Mouse (Mus musculus) G1E (cell line): ENCODE measurements around the gene Acat2. TPM values are rescaled to one million over a fixed set of nuclear protein-coding genes. Genes with fewer than 3 reads are reported as not detected.
"Not testable (repeated sequence)": the region's sequence is repeated elsewhere in the genome, so short reads cannot be mapped to it uniquely, and the experiment has no call there.

Source experiments
- ATAC-seq: 2 replicates; pipeline ENCODE4 v1.8.0; 2016; ENCODE audit warnings: mild to moderate bottlenecking; ENCODE audit not compliant: insufficient number of reproducible peaks, poor library complexity, low FRiP score, severe bottlenecking; ENCODE audit errors: extremely low read depth
- DNase-seq: peaks from one replicate; pipeline ENCODE4 v3.0.0; 2012; ENCODE audit warnings: low spot score
- H3K27me3 ChIP-seq: 2 replicates; pipeline ENCODE4 v1.6.1; 2012; ENCODE audit warnings: mild to moderate bottlenecking, low read length, inconsistent platforms; ENCODE audit not compliant: insufficient read depth
- H3K36me3 ChIP-seq: replicated peaks from 2 replicates; pipeline ENCODE3; 2012; ENCODE audit warnings: mild to moderate bottlenecking, inconsistent platforms
- H3K4me1 ChIP-seq: 2 replicates; pipeline ENCODE4 v1.6.1; 2012; ENCODE audit warnings: low read depth, low read length, inconsistent platforms, mixed read lengths; ENCODE audit not compliant: insufficient read depth
- H3K4me3 ChIP-seq: 2 replicates; pipeline ENCODE4 v1.5.1; 2012; ENCODE audit warnings: low read depth, mild to moderate bottlenecking, inconsistent platforms, low read length, moderate library complexity, mixed read lengths
- H3K9me3 ChIP-seq: replicated peaks from 2 replicates; pipeline ENCODE4 v1.6.1; 2012; ENCODE audit warnings: inconsistent platforms
- CTCF ChIP-seq: IDR thresholded peaks from 2 replicates; pipeline ENCODE4 v1.5.1; 2012; ENCODE audit warnings: low read depth, low read length, inconsistent platforms, mixed read lengths
- GATA1 ChIP-seq: IDR thresholded peaks from 2 replicates; pipeline ENCODE4 v1.6.1; 2012; ENCODE audit warnings: borderline replicate concordance, low read length, inconsistent platforms, mixed read lengths
- GATA2 ChIP-seq: IDR thresholded peaks from 2 replicates; pipeline ENCODE4 v1.6.1; 2012; ENCODE audit warnings: low read depth, low read length, inconsistent platforms, borderline replicate concordance
- POLR2AphosphoS5 ChIP-seq: IDR thresholded peaks from 2 replicates; pipeline ENCODE4 v1.6.1; 2012; ENCODE audit warnings: low read depth, low read length, inconsistent platforms; ENCODE audit not compliant: insufficient replicate concordance
- TAL1 ChIP-seq: conservative IDR thresholded peaks from 2 replicates; pipeline ENCODE4 v1.6.1; 2012; ENCODE audit warnings: low read depth, low read length, inconsistent platforms, mixed read lengths
- polyA plus RNA-seq: library from polyadenylated mRNA; stranded (reverse); fragments of >175 nt; gene quantifications from 2 replicates; pipeline ENCODE4 v1.2.3, GENCODE M21; 2012
- total RNA-seq, 2 experiments: library from RNA; stranded (forward) in 1 of 2; stranded (reverse) in 1 of 2; fragments of 200-1000 nt in 1 of 2; fragments of >200 nt in 1 of 2; fragmentation: Nextera tagmentation in 1 of 2; gene quantifications; 2 replicates each; pipeline ENCODE4 v1.2.3; 2014 to 2017

The Acat2 gene
- total and polyA plus RNA-seq, 3 experiments: 14.4 to 98.6 (median 36.6) TPM

DNA sequence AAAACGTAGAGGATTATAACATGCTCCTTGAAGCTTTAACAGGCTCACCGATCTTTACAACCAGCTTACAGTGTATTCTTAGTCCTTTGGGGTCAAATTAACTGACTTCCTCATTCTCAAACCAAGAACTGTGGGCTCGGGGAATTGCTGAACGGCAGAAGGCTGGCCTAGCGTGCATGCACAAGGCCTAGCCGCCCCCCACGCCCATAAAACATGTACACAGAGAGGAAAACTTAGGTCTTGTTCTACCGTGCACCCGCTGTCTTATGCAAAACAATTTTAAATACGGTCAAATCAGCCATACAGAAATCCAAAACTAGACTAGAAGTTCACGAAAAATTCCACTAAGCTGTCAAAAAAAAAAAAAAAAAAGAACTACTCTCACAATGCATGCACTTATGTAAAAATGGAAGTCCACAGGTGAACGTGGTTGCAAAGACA is 30.7 kb upstream of the Acat2 start:
- no peak for TF ChIP-seq GATA2
- TF ChIP-seq CTCF: no peak
- no peaks in the 10 kb centered on the region for H3K9me3 ChIP-seq
- no peaks in the 10 kb centered on the region for H3K27me3 ChIP-seq
- peak overlapping the region; percentile 91 for H3K4me3 ChIP-seq
- ATAC-seq (peak; percentile 48; the same call in 1 of the 2 replicates), DNase-seq (peak; percentile 50)
- H3K4me1 ChIP-seq: peaks cover 30% of the 10 kb centered on the region
- H3K36me3 ChIP-seq: peaks cover 13% of the 10 kb centered on the region

GRCm38 (mm10) chr17:12990567-12991145 is 30.1 kb upstream of the Acat2 start:
- TF ChIP-seq POLR2AphosphoS5 (no peak), GATA2 (no peak), CTCF (no peak), TAL1 (no peak), GATA1 (no peak)
- H3K27me3 ChIP-seq: no peaks in the 10 kb centered on the region
- peaks cover 17% of the 10 kb centered on the region for H3K36me3 ChIP-seq
- DNase-seq (no peak), ATAC-seq (no peak)
- peak overlapping the region; percentile 91 for H3K4me3 ChIP-seq
- no peaks in the 10 kb centered on the region for H3K9me3 ChIP-seq
- H3K4me1 ChIP-seq: peaks cover 31% of the 10 kb centered on the region

DNA sequence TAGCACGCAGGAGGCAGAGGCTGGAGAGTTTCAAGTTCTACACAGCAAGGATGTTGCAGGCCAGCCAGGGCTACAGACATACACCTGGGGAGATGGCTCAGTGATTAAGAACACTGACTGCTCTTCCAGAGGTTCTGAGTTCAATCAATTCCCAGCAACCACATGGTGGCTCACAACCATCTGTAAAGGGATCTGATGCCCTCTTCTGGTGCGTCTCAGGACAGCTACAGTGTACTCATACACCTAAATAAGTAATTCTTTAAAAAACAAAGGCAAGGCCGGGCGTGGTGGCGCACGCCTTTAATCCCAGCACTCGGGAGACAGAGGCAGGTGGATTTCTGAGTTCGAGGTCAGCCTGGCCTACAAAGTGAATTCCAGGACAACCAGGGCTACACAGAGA is 27.5 kb upstream of the Acat2 start:
- not testable (repeated sequence) for H3K9me3 ChIP-seq, ATAC-seq, H3K4me3 ChIP-seq, DNase-seq, H3K27me3 ChIP-seq
- H3K36me3 ChIP-seq: peaks cover 39% of the 10 kb centered on the region
- peaks cover 43% of the 10 kb centered on the region for H3K4me1 ChIP-seq

- TF ChIP-seq GATA2 (no peak), TAL1 (no peak), GATA1 (no peak), CTCF (no peak), POLR2AphosphoS5 (no peak)
- Histone ChIP-seq H3K9me3 (no peaks in the 10 kb centered on the region), H3K27me3 (no peaks in the 10 kb centered on the region), H3K4me3 (no peak overlapping the region), H3K36me3 (peaks cover 73% of the 10 kb centered on the region), H3K4me1 (peaks cover 37% of the 10 kb centered on the region)
- DNase-seq (no peak), ATAC-seq (peak; percentile 84)
Measured at GRCm38 (mm10) chr17:12983988-12984387, 23.4 kb upstream of the Acat2 start.

GRCm38 (mm10) chr17:12978546-12978945 is 18.0 kb upstream of the Acat2 start:
- ATAC-seq: no peak
- Histone ChIP-seq H3K27me3 (no peaks in the 10 kb centered on the region), H3K9me3 (no peaks in the 10 kb centered on the region), H3K4me3 (no peak overlapping the region), H3K4me1 (peaks cover 3% of the 10 kb centered on the region; the same call in 1 of the 2 replicates), H3K36me3 (peaks cover 77% of the 10 kb centered on the region)
- DNase-seq: no peak
- no peak for TF ChIP-seq TAL1
- TF ChIP-seq POLR2AphosphoS5: no peak
- no peak for TF ChIP-seq CTCF
- no peak for TF ChIP-seq GATA1
- no peak for TF ChIP-seq GATA2

DNA sequence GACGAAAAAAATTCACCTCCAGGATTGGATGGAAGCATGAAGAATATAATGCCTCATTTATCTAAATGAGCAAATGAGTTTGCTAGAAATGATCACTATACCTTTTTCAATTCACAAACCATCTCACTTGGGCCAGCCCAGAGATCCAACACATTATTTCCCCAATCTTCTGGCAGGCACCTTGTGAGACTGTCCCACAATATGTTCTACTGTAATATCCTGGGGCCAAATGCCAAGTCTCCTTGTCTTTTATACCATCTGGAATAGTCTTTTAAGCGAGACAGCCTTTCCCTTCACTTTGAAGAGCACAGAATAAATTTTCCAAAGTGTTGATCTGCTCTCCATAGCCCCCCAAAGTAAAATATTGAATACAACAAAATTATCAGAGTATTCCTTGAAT is 13.3 kb upstream of the Acat2 start:
- no peak overlapping the region for H3K4me3 ChIP-seq
- H3K36me3 ChIP-seq: peaks cover 78% of the 10 kb centered on the region

DNA sequence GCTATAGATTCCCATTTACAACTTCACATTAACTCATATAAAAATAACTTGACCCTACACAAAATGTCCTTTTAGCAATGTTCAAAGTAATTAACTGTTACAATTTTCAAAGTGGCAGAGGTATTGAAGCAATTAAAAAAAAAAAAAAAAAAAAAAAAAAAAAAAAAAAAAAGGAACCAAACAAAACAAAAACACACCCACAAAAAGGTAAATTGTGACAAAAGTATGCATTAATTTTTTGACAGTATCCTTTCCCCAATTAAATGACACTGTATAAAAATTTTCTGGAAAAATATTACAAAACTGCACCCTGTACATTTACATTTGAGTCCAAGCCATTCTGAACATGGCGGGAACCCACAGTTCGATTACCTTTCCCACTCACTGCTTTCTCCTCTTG is 6.6 kb upstream of the Acat2 start:
- ATAC-seq (no peak), DNase-seq (no peak)
- H3K4me1 ChIP-seq: peaks cover 14% of the 10 kb centered on the region; the same call in 1 of the 2 replicates
- TF ChIP-seq POLR2AphosphoS5 (no peak), GATA2 (no peak), TAL1 (no peak), CTCF (no peak), GATA1 (no peak)
- no peaks in the 10 kb centered on the region for H3K27me3 ChIP-seq
- peaks cover 75% of the 10 kb centered on the region for H3K36me3 ChIP-seq
- H3K9me3 ChIP-seq: no peaks in the 10 kb centered on the region
- no peak overlapping the region for H3K4me3 ChIP-seq

More for the DNA sequence above, 13.3 kb upstream of the Acat2 start:
- peaks cover 4% of the 10 kb centered on the region; the same call in 1 of the 2 replicates for H3K4me1 ChIP-seq
- no peaks in the 10 kb centered on the region for H3K27me3 ChIP-seq
- DNase-seq: no peak
- no peak for TF ChIP-seq CTCF
- TF ChIP-seq POLR2AphosphoS5: no peak
- no peak for TF ChIP-seq GATA2
- no peak for TF ChIP-seq TAL1
- no peak for TF ChIP-seq GATA1
- ATAC-seq: no peak
- H3K9me3 ChIP-seq: no peaks in the 10 kb centered on the region
